Mouse (Mus musculus) B cell, adult 2 months (primary cell): ENCODE results near the gene Maco1.
A peak's percentile ranks its signal among the peaks of the same experiment; 100 is the strongest.
"Not testable (repeated sequence)": the region's sequence is repeated elsewhere in the genome, so short reads cannot be mapped to it uniquely, and the experiment has no call there.

Experiments
- DNase-seq, 2 experiments: peaks; one replicate each; pipeline ENCODE4 v3.0.0; 2022

The Maco1 gene

DNA sequence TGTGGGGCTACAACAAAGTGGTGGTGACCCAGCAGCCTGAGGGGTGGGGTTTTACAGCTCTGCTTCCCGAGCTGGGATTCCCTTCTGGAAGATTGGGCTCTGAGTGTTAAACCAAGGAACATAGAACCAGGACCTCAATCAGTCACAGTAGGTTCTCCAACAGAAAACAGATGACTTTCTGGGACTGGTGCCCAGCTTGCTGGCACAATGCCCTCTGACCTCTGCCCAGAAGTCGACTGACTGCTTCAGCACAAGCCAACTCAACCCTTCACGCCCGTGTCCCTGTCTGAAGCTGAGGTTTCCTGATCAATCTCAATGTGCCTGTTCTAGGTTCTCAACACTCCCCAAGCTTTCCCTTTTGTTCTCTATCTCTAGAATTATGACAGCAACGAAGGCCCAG is 48.4 kb downstream of the Maco1 start:
- DNase-seq = no peak

GRCm38 (mm10) chr4:134802765-134803164 is 50.4 kb downstream of the Maco1 start:
- no peak for DNase-seq

DNA sequence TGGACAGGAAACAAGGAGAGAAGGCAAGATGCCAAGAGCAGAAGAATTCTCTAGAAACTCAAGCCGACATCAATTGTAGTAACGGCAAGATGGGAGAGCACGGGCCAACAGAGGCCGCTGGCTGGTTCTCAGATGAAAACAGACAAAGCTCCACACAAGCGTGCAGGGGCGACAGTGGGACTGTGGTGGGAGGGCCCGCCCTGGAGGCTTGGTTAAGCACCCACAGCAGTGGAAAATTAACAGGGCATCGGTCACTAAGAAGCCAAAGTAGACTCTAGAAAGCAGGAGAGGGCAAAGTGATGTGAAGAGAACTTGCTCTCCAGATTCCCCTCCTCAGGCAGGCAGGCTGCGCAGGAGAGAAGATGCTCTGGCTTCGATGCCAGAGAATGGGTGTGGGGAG is 51.0 kb downstream of the Maco1 start:
- no peak for DNase-seq

DNA sequence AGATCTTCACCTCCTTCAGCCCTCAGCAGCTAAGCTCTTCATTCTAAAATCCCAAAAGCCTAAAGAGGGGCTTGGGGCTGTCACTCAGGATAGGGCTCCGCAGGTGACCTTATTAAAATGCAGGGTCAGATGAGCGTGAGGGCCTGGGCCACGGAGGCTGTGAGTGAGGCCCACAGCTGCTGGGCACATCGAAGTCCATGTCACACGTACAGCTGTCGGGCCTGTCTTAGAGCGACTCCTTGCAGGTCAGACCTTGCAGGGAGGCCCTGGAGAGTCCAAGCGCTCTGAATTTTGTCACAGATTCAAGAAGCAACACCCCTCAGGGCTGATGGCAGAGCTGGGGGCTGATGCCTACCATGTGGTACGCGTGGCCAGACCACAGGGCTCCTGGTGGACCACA is 52.5 kb downstream of the Maco1 start:
- no peak for DNase-seq

DNA sequence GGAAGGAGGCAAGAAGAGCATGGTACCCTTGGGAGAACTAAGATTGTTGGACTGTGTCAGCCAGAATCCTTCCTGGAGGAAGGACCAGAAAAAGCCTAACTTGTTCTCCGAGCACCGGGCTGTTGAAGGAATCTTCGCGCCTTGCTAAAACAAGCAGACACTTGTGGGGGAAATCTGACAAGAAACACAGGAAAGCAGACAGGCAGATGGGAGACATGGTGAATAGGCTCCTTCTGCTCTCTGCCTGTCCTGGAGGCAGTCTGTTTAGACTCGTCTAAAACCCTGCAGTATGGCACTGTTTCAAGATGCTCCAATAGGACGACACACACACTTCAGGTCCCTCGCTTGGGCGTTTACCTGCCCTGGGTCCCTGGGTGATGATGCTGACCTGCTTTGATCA is 53.0 kb downstream of the Maco1 start:
- no peak for DNase-seq

GRCm38 (mm10) chr4:134799272-134799671 is 53.9 kb downstream of the Maco1 start:
- peak; percentile 75 to 77 for DNase-seq

DNA sequence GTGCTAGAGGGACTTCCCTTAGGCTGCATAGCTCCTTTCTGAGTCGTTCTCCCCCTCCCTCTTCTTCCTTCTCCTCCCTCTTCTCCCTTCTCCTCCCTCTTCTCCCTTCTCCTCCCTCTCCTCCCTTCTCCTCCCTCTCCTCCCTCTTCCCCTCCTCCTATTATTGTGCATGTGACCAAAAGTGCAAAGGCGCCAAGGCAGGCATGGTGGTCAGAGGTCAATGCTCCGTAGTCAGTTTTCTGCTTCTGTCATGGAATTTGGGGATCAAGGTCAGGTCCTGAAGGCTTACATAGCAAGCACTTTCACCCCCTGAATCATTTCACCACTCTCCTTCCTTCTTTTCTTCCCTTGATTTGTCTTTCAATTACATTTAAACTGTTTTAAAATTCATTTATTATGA is 54.3 kb downstream of the Maco1 start:
- DNase-seq = no peak

- no peak for DNase-seq
These were observed 55.5 kb downstream of the Maco1 start for GRCm38 (mm10) chr4:134797621-134798020.

DNA sequence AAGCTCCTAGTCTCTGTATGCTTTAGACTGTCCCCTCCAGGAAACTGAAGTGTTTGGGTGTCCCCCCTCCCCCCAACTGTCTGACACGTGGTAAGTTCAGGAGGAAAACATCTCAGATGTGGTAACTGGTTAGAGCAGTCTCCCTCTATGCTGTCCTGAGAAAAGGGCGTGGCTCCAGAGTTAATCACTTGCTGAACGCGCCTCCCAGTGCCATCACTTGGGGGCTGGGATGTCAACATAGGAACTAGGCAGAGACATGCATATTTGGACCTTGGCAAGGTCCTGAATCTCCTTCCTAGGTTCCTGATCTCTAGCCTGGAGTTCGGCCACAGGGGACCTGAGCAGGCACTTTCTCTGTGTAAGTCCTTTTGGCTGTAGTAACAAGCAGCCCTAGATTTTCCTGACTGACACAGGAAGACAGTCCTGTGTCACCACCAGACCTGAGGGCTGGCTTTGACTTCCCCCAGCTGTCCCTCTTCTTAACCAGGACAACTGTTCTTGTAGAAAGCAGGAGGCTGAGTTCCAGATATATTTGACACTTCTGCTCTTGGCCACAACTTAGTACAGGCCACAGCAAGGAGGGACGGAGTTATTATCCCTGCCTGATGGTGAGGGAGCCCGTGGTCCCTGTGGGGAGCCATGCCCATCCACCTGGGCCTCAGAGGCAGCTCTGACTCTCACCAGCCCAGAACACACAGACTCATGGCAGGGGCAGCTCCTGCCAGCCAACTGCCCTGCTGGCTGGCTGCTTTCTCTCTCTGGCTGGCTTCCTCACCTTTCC is 56.4 kb downstream of the Maco1 start:
- no peak for DNase-seq

DNA sequence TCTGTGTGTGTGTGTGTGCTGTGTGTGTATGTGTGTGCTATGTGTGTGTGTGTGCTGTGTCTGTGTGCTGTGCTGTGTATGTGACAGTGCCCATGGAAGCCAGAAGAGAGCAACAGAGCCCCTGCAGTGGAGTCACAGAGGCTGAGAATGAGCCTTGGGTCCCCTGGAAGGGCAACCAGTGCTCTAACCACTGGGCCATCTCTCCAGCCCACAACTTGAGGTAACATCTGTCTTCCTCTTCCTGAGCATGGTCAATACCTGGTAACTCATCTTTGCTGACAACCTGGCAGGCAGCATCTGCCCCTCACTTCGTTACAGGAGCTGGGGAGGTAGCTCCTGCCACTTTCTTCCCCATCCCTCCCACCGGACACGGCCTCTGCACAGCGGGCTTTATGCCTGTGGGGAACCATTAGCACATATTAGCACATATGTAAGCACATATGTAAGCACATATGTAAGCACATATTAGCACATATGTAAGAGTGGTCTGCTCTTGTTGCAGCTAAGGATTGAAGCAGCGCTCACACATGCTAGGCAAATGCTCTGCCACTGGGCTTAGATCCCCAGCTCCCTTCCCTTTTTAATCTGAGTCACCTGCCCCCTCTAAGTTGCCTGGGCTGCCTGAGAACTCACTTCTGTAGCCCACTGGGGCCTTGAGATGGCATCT is 57.2 kb downstream of the Maco1 start:
- peak; percentile 39 to 55 for DNase-seq

GRCm38 (mm10) chr4:134794959-134795358 is 58.2 kb downstream of the Maco1 start:
- not testable (repeated sequence) for DNase-seq

GRCm38 (mm10) chr4:134793213-134793956 is 59.8 kb downstream of the Maco1 start:
- DNase-seq = peak; percentile 79

DNA sequence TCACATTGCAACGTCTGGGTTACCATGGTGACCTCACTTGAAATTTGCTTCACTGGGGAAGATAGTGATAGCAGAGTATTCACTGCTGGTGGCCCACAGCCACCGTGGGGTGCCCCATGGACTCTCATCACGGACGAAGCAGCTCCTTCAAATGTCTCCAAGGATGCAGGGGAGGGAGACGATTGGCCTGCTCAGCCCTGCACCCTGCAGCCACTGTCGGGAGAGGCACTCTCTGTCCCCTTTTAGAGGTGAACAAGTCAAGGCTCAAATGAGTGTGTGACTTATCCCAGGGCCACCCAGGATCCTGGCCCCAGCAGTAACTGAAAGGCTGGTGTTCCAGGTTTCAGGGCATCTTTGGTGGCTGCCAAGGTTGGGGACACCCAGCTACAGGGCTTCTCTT is 61.4 kb downstream of the Maco1 start:
- DNase-seq = no peak

DNA sequence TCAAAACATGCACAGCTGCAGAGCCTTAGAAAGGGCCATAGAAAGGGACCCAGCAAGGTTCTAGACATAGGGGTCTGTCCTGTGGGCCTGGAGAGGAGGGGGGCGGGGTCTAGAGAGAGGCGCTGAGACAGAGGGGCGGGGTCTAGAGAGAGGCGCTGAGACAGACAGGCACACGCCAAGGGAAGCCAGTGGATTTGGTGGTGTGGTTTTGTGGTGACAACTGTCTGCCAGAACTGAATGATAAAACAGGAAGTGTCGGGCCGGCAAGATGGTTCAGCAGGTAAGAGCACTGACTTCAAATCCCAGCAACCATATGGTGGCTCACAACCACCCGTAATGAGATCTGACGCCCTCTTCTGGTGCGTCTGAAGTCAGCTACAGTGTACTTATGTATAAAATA is 66.2 kb downstream of the Maco1 start:
- DNase-seq = peak; percentile 71 to 76

GRCm38 (mm10) chr4:134784701-134785100 is 68.4 kb downstream of the Maco1 start:
- peak; percentile 48 to 51 for DNase-seq

DNA sequence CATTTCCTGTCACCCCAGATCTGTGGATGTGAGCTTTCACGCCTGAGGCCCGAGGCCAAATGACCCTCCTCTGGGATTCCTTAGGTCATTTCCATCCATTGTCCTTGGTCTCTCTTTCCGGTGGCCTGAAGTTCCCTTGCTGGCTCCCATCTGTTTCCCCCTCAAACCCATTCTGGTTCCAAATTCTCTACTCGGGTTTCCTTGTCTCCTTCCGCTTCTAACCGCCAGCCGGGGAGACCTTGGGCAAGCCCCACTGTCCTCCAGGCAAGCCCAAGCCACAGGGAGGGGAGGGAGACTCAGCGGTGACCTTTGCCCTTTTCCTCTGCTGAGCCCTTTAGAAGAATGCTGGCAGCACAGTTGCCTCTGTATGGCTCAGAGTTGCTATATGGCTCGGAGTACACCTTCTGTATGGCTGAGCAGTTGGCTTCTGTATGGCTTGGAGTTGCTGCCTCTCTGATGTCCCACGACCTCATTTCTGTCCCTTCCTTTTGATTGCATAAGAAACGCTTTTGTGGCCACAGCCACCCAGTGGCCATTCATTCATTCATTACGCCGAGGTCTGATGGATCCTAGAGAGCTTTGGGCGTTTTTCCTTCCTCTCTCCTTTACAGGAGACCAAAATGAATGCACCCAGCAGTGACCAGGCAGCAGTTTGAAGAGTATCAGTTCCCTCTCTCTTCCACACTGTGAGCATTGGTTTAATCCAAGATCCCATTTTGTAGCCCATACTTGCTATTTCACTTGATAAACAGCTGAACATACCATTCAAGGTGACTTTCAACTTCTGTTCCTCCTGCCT is 73.8 kb downstream of the Maco1 start:
- DNase-seq = no peak

DNA sequence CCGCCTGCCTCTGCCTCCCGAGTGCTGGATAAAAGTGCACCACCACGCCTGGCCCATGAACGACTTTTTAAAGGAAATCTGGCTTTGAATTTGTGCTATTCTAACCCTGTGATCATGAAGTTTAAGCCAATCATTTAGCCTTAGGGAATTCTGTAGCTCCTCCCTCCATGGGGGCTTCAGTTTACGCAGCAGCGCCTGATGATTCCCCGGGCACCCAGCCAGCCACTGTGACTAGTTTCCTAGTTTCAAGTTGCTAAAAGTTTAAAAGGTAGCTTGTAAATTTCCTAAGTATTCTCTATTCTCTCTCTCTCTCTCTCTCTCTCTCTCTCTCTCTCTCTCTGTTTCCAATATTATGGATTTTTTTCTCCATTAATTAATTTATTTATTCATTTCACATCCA is 76.9 kb downstream of the Maco1 start:
- no peak for DNase-seq

DNA sequence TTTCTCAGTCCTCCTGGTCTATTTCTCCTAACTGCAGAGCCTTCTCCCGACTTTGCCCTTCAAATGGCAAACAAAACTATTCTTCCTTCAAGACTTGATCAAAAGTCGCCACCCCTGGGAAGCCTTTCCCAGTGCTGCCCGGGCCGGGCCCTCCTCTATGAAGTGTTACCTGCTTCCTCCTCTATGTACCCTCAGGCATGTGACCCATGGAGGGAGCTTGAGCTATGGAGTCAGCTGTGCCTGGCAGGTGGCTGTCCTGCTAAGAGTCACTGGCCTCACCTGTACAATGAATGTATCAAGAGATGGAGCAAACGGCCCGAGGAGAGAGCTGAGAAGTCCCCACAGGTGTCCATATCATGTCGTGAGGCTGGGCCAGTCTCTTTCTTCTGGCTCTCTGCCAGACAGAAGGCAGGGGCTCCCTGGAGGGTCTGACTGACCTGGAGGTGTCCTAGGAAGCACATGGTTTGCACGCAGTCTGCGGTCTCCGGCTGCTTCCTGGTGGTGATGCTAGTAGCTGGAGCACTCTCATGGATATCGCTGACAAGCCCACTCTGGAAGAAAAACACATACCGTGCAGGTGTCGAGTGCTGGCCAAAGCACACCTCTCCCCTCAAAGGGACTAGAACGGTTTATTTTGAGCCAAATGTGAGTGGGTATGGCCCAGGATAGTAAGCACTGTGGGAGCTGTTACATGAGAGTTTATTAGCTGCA is 77.8 kb downstream of the Maco1 start:
- DNase-seq = no peak

DNA sequence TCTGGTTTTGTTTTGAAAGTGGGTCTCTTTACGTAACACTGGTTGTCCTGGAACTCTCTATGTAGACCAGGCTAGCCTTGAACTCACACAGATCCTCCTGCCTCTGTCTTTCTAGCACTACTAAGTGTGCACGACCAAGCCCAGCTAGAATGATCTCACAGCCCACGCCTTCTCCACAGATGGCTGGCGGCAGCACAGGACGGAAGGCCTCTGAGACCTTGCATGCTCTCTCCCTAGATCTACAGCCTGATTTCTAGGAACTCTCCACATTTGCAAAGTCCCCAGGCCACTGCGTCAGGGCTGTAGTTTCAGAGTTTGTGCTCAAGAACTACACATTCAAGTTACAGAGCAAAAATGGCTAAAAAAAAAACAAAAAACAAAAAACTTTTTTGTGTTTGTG is 79.0 kb downstream of the Maco1 start:
- DNase-seq = no peak

GRCm38 (mm10) chr4:134772805-134773674 is 80.1 kb downstream of the Maco1 start:
- peak; percentile 52 to 54 for DNase-seq

GRCm38 (mm10) chr4:134769891-134770290 is 83.3 kb downstream of the Maco1 start:
- no peak for DNase-seq
